Mouse (Mus musculus): ENCODE measurements at regions not wholly inside any gene's neighbourhood (a gene's known extent, or its start where the extent isn't known, plus 50 kb on each side); places are given as distances from the start of the nearest gene placed in this dataset.

- Histone ChIP-seq H3K4me2 (ENCODE audit: low read depth) (no peak overlapping the region), H3K4me3 (no peak overlapping the region), H3K79me2 (ENCODE audit: control insufficient read depth, insufficient read depth) (no peaks in the 10 kb centered on the region), H3ac (ENCODE audit: control insufficient read depth, insufficient read length) (no peak overlapping the region), H3K27me3 (ENCODE audit: control insufficient read depth, insufficient read depth, insufficient read length) (no peaks in the 10 kb centered on the region), H3K36me3 (ENCODE audit: control insufficient read depth, insufficient read depth) (no peaks in the 10 kb centered on the region)
- no peak for TF ChIP-seq SRF (IDR thresholded peaks at IDR 0.05; ENCODE audit: control insufficient read depth, insufficient read length, low read depth)
Observed at GRCm38 (mm10) chr11:19093749-19094148, 75.0 kb upstream of the Meis1 start.

- Histone ChIP-seq H3K4me2 (ENCODE audit: low read depth) (no peak overlapping the region), H3ac (ENCODE audit: control insufficient read depth, insufficient read length) (no peak overlapping the region), H3K79me2 (ENCODE audit: control insufficient read depth, insufficient read depth) (no peaks in the 10 kb centered on the region), H3K4me3 (no peak overlapping the region), H3K27me3 (ENCODE audit: control insufficient read depth, insufficient read depth, insufficient read length) (no peaks in the 10 kb centered on the region), H3K36me3 (ENCODE audit: control insufficient read depth, insufficient read depth) (no peaks in the 10 kb centered on the region)
- TF ChIP-seq CEBPB (IDR thresholded peaks at IDR 0.05; ENCODE audit: insufficient read depth, poor library complexity, severe bottlenecking): no peak
- no peak for TF ChIP-seq TCF12 (IDR thresholded peaks at IDR 0.05; ENCODE audit: insufficient read depth, poor library complexity, severe bottlenecking)
- TF ChIP-seq TCF3 (IDR thresholded peaks at IDR 0.05; ENCODE audit: insufficient read length, low read depth): no peak
- TF ChIP-seq MYOD1 (IDR thresholded peaks at IDR 0.05; ENCODE audit: control insufficient read depth in 1 of 3, insufficient read length in 2 of 3, low read depth in 2 of 3): no peak
- TF ChIP-seq POLR2A (IDR thresholded peaks at IDR 0.05; ENCODE audit: insufficient read length, low read depth): no peak
- no peak for TF ChIP-seq REST (IDR thresholded peaks at IDR 0.05; ENCODE audit: insufficient read depth, insufficient read length)
- no peak for TF ChIP-seq E2F4 (IDR thresholded peaks at IDR 0.05; ENCODE audit: insufficient read depth)
- TF ChIP-seq MAX (IDR thresholded peaks at IDR 0.05; ENCODE audit: low read depth): no peak
- no peak for TF ChIP-seq SRF (IDR thresholded peaks at IDR 0.05; ENCODE audit: control insufficient read depth, insufficient read length, low read depth)
Observed at GRCm38 (mm10) chr11:19094183-19094582, 75.4 kb upstream of the Meis1 start.

- Histone ChIP-seq H3ac (ENCODE audit: control insufficient read depth, insufficient read length) (no peak overlapping the region), H3K79me2 (ENCODE audit: control insufficient read depth, insufficient read depth) (no peaks in the 10 kb centered on the region), H3K4me3 (no peak overlapping the region), H3K36me3 (ENCODE audit: control insufficient read depth, insufficient read depth) (no peaks in the 10 kb centered on the region), H3K27me3 (ENCODE audit: control insufficient read depth, insufficient read depth, insufficient read length) (no peaks in the 10 kb centered on the region), H3K4me2 (ENCODE audit: low read depth) (no peak overlapping the region)
- no peak for TF ChIP-seq MYOD1 (IDR thresholded peaks at IDR 0.05; ENCODE audit: control insufficient read depth in 1 of 3, insufficient read length in 2 of 3, low read depth in 2 of 3)
- TF ChIP-seq SRF (IDR thresholded peaks at IDR 0.05; ENCODE audit: control insufficient read depth, insufficient read length, low read depth): no peak
- no peak for TF ChIP-seq USF1 (IDR thresholded peaks at IDR 0.05; ENCODE audit: low read depth)
- no peak for TF ChIP-seq POLR2A (IDR thresholded peaks at IDR 0.05; ENCODE audit: insufficient read length, low read depth)
- TF ChIP-seq POLR2AphosphoS2 (IDR thresholded peaks at IDR 0.05; ENCODE audit: insufficient read length, low read depth): no peak
- TF ChIP-seq MAX (IDR thresholded peaks at IDR 0.05; ENCODE audit: low read depth): no peak
- TF ChIP-seq REST (IDR thresholded peaks at IDR 0.05; ENCODE audit: insufficient read depth, insufficient read length): no peak
- no peak for TF ChIP-seq MYOG (IDR thresholded peaks at IDR 0.05; ENCODE audit: control insufficient read depth in 1 of 3, insufficient read depth in 1 of 3, insufficient read length in 2 of 3, low read depth in 2 of 3)
- no peak for TF ChIP-seq CEBPB (IDR thresholded peaks at IDR 0.05; ENCODE audit: insufficient read depth, poor library complexity, severe bottlenecking)
- no peak for TF ChIP-seq TCF12 (IDR thresholded peaks at IDR 0.05; ENCODE audit: insufficient read depth, poor library complexity, severe bottlenecking)
- no peak for TF ChIP-seq E2F4 (IDR thresholded peaks at IDR 0.05; ENCODE audit: insufficient read depth)
- no peak for TF ChIP-seq TCF3 (IDR thresholded peaks at IDR 0.05; ENCODE audit: insufficient read length, low read depth)
Observed at GRCm38 (mm10) chr11:19102981-19103568, 84.3 kb upstream of the Meis1 start.

GRCm38 (mm10) chr11:19107180-19107579, 88.4 kb upstream of the Meis1 start:
- Histone ChIP-seq H3K27me3 (ENCODE audit: control insufficient read depth, insufficient read depth, insufficient read length) (no peaks in the 10 kb centered on the region), H3K79me2 (ENCODE audit: control insufficient read depth, insufficient read depth) (no peaks in the 10 kb centered on the region), H3K4me2 (ENCODE audit: low read depth) (no peak overlapping the region), H3ac (ENCODE audit: control insufficient read depth, insufficient read length) (no peak overlapping the region), H3K4me3 (no peak overlapping the region), H3K36me3 (ENCODE audit: control insufficient read depth, insufficient read depth) (no peaks in the 10 kb centered on the region)
- TF ChIP-seq MYOD1 (IDR thresholded peaks at IDR 0.05; ENCODE audit: control insufficient read depth in 1 of 3, insufficient read length in 2 of 3, low read depth in 2 of 3) (no peak), TCF3 (IDR thresholded peaks at IDR 0.05; ENCODE audit: insufficient read length, low read depth) (no peak), TCF12 (IDR thresholded peaks at IDR 0.05; ENCODE audit: insufficient read depth, poor library complexity, severe bottlenecking) (no peak), POLR2A (IDR thresholded peaks at IDR 0.05; ENCODE audit: insufficient read length, low read depth) (no peak), CEBPB (IDR thresholded peaks at IDR 0.05; ENCODE audit: insufficient read depth, poor library complexity, severe bottlenecking) (no peak), POLR2AphosphoS2 (IDR thresholded peaks at IDR 0.05; ENCODE audit: insufficient read length, low read depth) (no peak), SRF (IDR thresholded peaks at IDR 0.05; ENCODE audit: control insufficient read depth, insufficient read length, low read depth) (no peak), MAX (IDR thresholded peaks at IDR 0.05; ENCODE audit: low read depth) (no peak), USF1 (IDR thresholded peaks at IDR 0.05; ENCODE audit: low read depth) (no peak), MYOG (IDR thresholded peaks at IDR 0.05; ENCODE audit: control insufficient read depth in 1 of 3, insufficient read depth in 1 of 3, insufficient read length in 2 of 3, low read depth in 2 of 3) (no peak), E2F4 (IDR thresholded peaks at IDR 0.05; ENCODE audit: insufficient read depth) (no peak), REST (IDR thresholded peaks at IDR 0.05; ENCODE audit: insufficient read depth, insufficient read length) (no peak)

GRCm38 (mm10) chr11:19109055-19109454, 90.3 kb upstream of the Meis1 start:
- Histone ChIP-seq H3K27me3 (ENCODE audit: control insufficient read depth, insufficient read depth, insufficient read length) (no peaks in the 10 kb centered on the region), H3K4me2 (ENCODE audit: low read depth) (no peak overlapping the region), H3ac (ENCODE audit: control insufficient read depth, insufficient read length) (no peak overlapping the region), H3K79me2 (ENCODE audit: control insufficient read depth, insufficient read depth) (no peaks in the 10 kb centered on the region), H3K36me3 (ENCODE audit: control insufficient read depth, insufficient read depth) (no peaks in the 10 kb centered on the region), H3K4me3 (no peak overlapping the region)
- TF ChIP-seq TCF12 (IDR thresholded peaks at IDR 0.05; ENCODE audit: insufficient read depth, poor library complexity, severe bottlenecking) (no peak), CEBPB (IDR thresholded peaks at IDR 0.05; ENCODE audit: insufficient read depth, poor library complexity, severe bottlenecking) (no peak), TCF3 (IDR thresholded peaks at IDR 0.05; ENCODE audit: insufficient read length, low read depth) (no peak), USF1 (IDR thresholded peaks at IDR 0.05; ENCODE audit: low read depth) (no peak), SRF (IDR thresholded peaks at IDR 0.05; ENCODE audit: control insufficient read depth, insufficient read length, low read depth) (no peak), MYOG (IDR thresholded peaks at IDR 0.05; ENCODE audit: control insufficient read depth in 1 of 3, insufficient read depth in 1 of 3, insufficient read length in 2 of 3, low read depth in 2 of 3) (no peak), REST (IDR thresholded peaks at IDR 0.05; ENCODE audit: insufficient read depth, insufficient read length) (no peak), POLR2AphosphoS2 (IDR thresholded peaks at IDR 0.05; ENCODE audit: insufficient read length, low read depth) (no peak), POLR2A (IDR thresholded peaks at IDR 0.05; ENCODE audit: insufficient read length, low read depth) (no peak), MYOD1 (IDR thresholded peaks at IDR 0.05; ENCODE audit: control insufficient read depth in 1 of 3, insufficient read length in 2 of 3, low read depth in 2 of 3) (no peak), MAX (IDR thresholded peaks at IDR 0.05; ENCODE audit: low read depth) (no peak), E2F4 (IDR thresholded peaks at IDR 0.05; ENCODE audit: insufficient read depth) (no peak)
